Mouse (Mus musculus) urinary bladder, postnatal 4 days (tissue): Measurements from ENCODE around the gene Lingo2.
"Not testable (repeated sequence)": the region's sequence is repeated elsewhere in the genome, so short reads cannot be mapped to it uniquely, and the experiment has no call there.

Source experiments
- DNase-seq, 2 experiments: peaks; one replicate each; pipeline ENCODE4 v3.0.0; 2021 to 2022; ENCODE audit warnings: low spot score in 2 of 2

Lingo2 gene

DNA sequence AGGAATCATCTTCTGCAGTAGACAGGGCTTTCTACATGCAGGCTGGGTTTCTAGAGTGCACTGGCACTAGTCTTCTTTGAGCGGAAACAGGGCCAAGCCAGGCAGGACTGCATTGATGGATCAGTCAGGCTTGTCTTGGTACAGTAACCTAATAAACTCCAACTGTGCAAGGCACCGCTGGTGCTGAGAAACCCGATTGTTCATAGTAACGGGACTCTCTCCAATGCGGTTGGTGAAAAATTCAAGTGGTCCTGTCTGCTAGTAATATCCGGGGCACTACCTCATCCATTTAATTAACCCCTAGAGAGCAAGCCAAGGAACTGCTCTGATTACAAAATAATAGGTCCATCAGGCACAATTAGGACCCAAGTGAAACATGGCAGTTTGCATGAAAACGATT lies 1106.4 kb downstream of the Lingo2 start:
- DNase-seq, result no peak

DNA sequence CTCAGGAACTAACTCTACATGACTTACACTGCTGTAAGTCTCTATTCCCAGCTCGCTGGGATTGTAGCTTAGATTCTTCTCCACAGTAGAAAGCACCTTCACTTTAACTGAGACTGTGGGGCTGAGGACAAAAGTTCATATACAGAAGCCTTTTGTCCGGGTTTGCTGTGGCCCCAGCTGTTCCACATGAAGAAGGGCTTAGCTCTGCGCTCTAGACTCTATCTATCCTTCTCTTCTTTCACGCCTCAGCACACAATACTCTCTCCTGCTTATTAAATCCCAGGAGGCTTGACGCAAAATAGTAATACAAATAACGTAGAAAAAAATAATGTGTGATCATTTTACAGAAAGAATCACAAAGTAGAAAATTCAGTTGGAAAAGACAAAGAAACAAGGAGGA lies 1107.0 kb downstream of the Lingo2 start:
- no peak for DNase-seq

DNA sequence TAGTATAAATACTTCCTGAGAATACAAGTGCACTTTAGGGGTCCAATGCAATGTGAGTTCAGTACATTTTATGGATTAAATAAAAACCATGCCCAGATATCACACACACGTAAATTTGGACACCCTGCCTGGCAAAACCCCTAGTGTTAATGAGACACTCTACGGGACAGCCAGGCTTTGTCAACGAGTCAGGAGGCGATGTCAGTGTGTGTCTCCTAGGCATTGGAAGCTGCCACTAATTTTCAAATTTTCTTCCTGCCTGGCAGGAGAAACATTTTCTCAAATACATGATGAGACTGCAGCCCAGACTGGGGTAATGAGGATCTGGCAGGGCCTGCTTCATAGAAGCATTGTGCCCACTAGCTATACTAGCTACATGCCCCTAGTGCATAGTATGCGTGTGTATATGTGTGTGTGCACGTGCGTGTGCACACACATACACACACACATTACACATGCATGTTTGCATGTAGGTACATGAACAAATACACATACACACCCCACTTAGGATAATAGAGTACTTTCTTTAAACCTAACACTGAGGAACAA lies 1128.2 kb downstream of the Lingo2 start:
- DNase-seq, result no peak

DNA sequence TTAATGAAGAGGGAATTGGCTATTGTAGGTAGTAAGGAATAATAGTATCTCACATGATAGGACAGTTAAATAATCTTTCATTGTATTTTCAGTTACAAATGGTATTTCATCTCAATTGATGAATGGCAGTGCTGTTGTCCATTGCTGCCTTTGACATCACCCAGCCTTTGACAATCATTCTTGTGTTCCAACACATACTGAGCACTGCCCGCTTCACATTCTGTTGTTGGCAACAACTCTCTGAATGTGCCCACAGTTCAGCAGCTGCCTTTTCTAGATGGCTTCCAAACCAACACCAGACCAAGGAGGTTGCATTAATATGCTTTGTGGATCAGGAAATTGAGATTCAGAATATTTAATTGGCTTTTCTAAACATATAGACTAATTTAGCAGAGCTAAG lies 1130.8 kb downstream of the Lingo2 start:
- DNase-seq, result no peak

DNA sequence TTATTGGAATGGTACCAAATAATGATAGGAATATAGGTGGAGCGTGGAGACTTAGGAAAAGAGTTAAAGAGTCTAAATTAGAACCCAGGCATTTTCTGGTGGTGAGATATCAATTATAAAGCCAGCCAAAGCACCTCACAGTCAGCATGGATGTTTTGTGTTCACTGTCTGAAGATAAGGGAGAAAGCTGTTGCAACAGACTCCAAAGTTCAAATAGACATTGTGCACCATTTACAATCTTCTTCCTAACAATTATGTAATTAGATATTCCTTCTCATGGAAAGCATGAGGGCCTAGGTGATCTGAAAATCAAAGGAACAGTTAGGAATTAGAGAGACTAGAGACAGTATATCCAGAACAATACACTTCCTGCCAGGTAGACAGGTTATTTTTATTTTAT lies 1136.8 kb downstream of the Lingo2 start:
- DNase-seq, result no peak

DNA sequence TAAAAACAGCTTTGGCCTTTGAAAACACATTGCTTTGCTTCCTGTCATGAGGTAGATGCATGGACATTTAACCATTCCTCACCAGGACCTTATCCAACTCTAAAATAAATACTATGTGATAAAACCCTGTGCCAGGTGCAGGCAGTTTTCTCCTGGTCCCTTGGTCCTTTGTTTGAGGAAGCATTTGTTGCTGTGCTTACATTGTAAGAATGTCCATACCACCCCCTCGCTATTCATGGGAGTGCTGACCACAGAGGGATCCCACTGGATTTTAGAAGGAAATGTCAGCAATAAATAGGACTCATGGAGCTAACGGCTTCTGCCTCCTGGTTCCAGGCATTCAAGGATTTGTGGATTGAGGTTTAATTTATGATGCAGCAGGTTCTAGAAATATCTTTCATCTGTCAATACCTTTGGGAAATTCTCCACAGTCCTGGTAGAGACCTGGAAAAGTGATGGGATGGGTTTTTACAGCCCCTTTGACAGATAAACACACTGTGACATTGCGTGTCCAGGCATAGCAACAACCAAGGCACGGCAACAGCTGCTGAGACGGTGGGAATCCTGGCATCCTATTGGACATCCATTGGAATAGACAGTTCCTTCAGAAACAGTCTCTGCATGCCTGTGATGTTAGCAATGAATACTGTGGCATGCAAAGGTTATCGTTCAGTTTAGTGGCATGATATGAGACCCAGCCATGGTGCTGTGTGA lies 1143.9 kb downstream of the Lingo2 start:
- DNase-seq, result no peak

DNA sequence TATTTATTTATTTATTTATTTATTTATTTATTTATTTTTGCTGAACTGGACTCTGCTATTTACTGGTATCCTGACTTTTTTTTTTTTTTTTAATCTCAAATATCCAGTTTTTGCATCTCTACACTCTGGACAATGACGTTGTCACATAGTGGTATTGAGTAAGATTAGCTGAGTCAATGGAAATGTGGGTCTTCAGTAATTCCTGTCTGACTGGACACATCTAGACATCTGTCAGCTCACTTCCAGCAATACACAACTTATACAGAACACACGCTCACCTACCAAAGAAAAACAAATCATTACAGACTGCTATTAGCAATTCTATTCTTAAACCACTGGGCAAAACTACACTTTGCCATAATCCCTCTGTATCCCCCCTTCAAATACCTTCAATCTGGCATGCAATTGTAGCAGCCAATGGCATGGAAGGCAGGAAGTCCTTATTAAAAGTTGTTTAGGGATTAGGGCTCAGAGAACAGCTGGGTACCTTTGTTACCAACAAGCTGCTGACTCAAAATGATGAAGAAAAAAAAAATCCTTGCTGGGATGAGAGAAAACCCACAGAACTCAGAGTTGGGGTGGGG lies 1144.6 kb downstream of the Lingo2 start:
- DNase-seq, result no peak

DNA sequence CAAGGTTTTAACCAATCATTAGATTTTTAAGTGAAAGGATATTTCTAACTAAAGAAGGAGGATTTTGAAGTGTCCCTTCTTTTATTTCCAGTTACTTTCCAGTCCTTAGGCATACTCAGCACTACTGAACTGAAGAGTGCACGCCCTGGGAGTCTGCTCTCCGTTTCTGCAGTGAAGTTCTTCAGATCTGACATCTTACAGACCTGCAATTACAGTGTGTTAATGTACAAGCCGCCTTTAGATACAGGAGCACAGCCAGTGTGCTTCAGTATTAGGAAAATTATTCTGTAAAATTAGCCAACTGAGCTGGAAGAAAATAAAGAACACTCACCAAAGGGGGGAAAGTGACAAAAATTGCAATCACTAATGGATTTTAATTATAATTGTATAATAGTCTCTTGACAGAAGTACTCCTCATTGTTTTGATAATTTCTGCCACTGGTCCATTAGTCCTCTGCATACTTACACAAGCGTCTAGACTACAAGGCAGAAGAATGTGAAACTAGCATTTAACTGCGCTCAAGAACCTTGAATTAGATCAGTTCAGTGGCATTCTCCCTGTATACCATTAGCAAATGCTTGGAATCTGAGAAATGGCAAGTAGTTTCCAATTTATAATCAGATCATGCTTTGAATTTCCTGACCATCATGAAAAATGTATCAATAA lies 1167.2 kb downstream of the Lingo2 start:
- DNase-seq, result no peak

DNA sequence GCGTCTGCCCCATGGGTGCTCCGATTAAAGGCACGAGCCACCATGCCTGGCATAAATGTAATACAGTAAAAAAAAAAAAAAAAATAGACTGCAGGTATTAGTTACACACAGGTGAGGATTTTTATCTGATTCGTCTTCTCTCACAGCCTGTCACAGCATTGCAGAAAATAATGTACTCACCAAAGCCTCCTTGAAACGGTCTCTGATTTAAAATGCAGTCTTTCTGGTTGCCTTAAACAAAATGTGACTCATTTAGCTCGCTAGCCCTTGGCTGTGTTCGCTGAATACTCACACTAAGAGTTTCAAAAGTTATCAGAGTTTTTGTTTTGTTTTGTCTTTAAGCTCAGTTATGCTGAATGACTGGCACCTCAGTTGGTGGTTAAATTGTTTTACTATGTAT lies 1180.7 kb downstream of the Lingo2 start:
- no peak for DNase-seq

DNA sequence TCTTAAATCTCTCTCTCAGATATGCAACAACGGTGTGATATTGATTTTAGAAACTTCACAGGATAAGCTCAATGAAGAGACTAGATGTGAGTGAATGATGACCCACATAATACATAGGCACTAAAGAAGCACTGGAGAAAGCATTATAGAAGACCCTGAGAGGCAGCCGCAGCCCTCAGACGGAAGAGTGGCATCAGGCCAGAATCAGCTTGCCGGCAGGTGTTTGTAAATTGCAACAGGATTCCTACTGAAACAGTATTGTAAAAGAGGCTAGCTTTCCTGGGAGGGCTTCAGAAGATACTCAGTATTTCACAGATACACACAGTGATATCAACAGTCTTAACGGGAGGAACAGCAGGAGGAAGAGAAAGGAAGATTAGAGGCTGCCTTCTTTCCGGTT lies 1184.6 kb downstream of the Lingo2 start:
- no peak for DNase-seq

DNA sequence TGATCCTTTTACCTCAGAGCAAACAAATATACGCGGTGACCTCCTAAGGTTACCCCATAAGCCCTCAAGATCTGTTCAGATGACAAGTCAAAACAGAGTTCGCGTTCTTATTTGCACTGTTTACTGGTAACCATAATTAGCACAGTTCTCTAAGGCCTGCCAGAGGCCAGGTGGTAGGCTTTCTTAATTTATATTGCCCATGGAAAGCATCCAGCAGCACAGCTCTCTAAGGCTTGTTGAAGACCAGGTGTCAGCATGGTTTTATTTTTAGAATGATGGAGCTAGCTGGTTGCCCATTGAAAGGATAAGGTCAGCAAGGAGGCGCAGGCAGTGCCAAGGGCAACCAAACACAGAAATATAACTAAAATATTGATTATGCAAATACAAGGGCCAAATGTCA lies 1190.4 kb downstream of the Lingo2 start:
- DNase-seq, result no peak

DNA sequence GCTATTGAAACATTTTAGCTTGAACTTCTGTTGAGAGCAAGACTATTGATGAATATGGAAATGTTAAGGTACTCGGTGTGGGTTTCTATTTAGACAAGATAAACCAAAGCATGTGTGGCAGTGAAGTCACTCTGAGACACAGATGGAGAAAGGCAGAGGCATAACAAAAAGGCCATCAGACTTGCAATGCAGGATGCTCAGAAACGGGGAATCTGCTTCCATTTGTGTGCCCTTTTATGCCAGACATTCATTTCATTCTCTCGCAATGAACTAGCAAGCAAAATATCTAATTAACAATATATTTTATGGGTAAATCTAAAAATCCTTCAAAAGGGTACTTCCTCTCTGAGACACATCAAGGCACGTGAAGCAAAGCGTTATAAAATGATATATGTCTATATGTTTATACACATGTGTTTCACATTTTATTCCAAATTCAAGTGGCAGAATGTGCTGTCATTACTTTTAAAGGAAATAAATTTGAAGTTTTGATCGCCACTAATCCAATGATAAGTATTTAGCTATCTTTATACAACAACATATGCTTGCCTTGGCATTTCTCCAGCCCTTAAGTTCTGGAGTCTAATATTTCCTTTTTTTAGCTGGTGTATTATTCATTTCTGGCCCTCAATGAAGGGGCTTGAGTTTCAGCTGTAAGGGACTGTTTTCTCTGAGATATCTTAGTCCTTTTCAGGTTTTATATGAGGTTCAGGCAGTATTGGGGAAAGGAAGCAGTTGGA lies 1199.3 kb downstream of the Lingo2 start:
- no peak for DNase-seq

DNA sequence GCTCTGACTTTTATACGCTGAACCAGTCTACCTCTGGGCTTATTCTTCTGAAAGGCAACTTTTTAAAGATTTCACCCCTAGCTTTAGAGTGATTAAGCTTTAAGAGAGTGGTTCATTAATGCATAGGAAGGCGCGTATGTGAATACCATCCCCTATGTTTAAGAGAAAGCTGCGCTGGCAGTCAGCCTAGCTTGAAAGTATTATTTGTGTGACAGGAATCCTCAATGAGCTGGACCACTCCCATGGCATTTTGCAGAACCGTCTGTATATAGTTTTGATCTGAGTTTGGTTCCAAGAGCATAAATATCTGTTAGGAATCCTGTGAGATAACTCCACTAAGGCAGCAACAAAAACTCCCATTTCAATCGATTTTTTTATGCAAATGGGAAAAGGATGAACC lies 1204.9 kb downstream of the Lingo2 start:
- DNase-seq, result no peak

DNA sequence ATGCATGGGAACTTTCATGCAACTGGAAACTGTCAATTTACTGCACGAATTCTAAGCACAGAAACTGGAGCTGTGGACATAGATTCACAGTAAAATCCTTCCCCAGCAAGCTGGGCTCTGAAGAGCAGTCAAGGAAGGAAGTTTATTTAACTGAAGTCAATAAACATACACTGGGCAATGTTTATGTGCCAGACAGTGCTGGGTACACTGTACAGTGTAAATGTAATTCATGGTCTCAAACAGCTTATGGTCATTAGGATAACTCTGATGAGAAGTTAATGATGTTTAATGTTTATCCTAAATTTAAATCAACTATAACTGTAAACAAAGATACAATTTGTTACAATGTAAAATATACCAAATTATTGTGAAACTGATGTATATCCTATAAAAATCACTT lies 1226.8 kb downstream of the Lingo2 start:
- DNase-seq, result no peak

DNA sequence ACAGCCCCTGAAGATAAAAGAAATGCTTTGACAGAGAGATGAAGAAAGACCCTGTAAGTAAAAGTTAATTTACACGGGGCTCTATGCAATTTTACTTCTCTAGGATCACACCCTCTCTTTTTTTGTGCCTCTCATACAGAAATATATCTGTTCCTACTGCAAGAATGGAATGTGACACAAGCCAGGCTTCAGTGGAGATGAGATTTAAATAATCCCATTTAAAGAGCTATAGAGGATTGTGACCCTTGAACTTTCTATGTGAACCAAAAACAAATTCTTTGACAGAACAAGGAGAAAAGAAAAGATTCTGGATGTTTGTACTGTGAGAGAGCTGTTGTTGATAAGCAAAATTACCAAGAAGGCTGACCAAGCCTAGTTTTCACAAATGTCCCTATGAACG lies 1247.4 kb downstream of the Lingo2 start:
- no peak for DNase-seq

DNA sequence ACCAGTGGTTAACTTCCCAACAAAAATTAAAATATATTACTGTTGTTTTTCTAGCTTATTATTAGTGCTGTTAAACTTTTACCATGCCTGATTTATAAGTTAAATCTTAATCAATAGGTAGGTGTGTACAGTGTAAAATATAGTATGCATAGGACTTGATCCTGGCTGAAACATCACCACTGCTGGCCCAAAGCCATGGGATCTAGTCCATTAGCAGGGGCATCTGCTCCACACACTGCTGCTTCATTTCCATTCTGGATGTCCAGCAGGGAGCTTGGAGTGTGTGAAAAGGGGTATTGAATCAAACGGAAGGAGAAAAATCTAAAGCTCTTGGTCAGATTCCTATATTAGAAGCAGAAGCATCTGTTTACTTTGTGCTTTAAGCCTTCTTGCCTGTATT lies 1248.9 kb downstream of the Lingo2 start:
- no peak for DNase-seq

DNA sequence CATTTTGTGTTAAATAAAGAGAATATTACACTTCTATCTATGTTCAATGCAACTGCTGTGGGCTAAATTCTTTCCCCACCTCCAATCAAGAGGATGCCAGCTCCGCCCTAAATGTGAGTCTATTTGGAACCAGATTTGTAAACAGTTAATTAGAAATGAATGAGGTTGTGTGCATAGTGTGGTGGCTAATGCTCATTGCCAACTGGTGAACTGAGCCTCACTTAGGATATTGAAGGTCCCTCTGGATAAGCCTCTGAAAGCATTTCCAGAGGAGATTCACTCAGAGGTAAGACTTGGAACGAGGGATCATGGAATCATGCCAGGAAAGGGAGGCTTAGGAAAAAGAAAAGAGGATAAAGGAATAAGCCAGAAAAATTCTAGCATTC lies 1256.4 kb downstream of the Lingo2 start:
- no peak for DNase-seq

DNA sequence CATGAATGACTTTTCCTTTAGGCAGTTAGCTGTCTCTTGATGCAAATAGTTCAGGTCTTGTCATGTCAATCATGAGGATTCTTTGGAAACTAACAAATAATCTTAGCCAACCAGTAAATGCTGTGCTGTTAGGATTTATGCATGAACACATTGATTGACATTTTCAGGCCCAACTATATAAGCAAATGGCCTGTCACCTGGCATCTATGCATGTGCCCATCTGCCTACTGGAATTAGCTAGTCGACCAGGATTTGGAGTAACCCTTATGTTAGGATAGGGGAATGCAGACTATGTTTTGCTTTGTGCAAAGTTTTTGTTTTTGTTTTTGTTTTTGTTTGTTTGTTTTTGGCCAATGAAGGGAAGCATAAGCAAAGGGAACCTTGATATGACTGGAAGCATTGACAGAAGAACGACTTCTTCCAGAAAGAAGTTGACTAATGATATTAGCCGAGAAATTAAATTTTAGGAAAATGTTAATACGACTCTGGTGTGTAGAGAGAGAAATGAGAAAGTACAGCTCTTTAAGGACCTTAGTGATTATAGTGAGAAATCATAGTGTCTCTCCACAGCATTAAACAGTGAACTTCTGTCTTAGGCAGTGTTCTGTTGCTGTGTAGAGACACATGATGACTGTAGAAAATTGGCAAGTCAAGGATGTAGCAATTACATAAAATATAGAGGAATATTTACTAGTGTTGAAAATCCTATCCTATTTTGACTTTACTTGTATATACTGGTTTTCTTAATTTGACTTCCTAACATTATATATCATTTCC lies 1257.0 kb downstream of the Lingo2 start:
- no peak for DNase-seq

DNA sequence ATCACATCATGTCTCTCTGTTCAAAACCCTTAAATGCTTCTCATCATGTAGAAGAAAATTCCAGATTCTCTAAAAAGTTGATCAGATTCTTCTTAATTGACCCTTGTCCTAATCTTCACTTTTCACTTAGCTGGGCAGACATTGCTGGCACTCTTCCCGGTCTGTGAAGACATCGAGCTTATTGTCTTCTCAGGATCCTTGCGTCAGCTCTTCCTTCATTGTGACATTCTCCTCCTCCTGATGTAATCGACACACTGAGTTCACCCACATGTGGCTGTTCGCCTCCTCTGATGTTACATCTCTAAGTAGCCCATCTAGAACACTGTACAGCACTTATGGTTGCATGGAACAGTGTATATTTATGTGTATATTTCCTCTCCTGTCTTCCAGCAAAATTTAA lies 1261.0 kb downstream of the Lingo2 start:
- DNase-seq, result no peak

DNA sequence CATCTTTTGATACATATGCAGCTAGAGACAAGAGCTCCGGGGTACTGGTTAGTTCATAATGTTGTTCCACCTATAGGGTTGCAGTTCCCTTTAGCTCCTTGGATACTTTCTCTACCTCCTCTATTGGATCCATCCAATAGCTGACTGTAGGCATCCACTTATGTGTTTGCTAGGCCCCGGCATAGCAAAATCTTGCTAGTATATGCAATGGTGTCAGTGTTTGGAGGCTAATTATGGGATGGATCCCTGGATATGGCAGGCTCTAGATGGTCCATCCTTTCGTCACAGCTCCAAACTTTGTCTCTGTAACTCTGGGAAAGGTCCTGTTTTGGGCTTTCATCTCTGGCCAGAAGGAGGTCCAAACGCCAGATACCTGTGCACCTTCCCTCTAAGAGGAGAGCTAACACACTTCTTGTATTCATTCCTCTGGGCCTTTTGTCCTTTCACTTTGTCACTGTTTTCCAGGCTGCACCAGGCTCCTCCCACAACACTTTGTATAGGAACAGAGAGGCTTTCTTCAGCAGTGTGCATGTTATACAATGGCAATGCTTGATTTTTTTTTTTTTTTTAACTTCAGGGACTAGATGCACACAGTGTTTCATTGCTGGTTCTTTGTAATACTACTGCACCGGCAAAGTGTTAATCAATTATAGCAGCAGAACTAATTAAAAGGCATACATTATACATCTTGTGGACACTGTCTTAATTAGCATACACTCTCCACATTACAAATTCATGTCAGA lies 1262.9 kb downstream of the Lingo2 start:
- not testable (repeated sequence) for DNase-seq
